Mouse (Mus musculus) v-Abl transformed pro-B cells (cell line): Measurements from ENCODE around the gene Dner.

ENCODE experiments used
- in situ Hi-C, 2 experiments: fragments of 400-800 bp; cut with MboI; formaldehyde crosslinking; loops; one replicate each; pipeline ENCODE4 v1.15.1; 2025; ENCODE audit not compliant: unreplicated experiment in 2 of 2

The Dner gene

GRCm38 (mm10) chr1:84549367-84550064, 146.5 kb downstream of the Dner start:
- in situ Hi-C loops, result no loop called here

GRCm38 (mm10) chr1:84536069-84536468, 160.0 kb downstream of the Dner start:
- in situ Hi-C loops, result no loop called here

- in situ Hi-C loops, result no loop called here
These were observed 170.5 kb downstream of the Dner start for GRCm38 (mm10) chr1:84525514-84525913.

GRCm38 (mm10) chr1:84524413-84524812, 171.6 kb downstream of the Dner start:
- in situ Hi-C loops, result no loop called here

- in situ Hi-C loops, result no loop called here
These were observed 173.1 kb downstream of the Dner start for GRCm38 (mm10) chr1:84522963-84523280.

- in situ Hi-C loops, result no loop called here
These were observed 173.6 kb downstream of the Dner start for GRCm38 (mm10) chr1:84522256-84522962.

DNA sequence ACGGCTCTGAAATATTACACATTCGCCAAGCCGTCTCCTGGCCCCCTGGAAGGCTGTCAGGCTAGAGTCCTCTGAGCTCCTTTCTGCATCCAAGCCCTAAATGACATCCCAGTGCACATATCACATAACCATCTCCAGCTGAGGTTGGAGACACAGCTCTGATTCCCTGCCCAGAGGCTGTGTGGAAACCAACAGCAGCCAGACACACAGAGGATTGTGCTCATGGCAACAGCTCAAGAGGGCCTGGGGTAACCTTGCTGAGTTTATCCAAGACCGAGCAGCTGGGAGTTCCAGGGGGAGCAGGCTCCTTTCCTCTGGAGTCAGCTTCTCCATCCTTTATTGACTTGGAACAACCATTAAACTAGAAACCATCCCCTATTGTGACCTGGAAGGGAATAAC, 177.7 kb downstream of the Dner start:
- in situ Hi-C loops, result no loop called here

- in situ Hi-C loops, result no loop called here
These were observed 182.8 kb downstream of the Dner start for GRCm38 (mm10) chr1:84513201-84513600.

DNA sequence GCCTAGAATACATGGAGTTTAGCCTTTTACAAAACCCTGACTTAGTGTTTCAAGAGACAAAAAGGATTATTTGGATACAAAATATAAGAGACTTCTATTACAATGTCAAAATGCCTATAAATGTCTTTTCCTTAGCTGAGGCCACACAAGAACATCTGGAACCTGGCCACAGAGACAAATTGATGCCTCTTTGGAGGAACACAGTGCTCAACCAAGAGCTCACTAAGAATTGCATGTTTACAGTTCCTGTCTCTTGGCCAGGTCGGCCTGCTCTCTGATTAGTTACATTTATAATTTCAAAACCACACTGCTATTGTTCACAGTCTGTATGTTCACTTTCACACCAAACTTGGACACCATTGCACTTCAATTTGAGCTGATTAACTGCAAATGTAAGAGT, 187.5 kb downstream of the Dner start:
- in situ Hi-C loops, result no loop called here

DNA sequence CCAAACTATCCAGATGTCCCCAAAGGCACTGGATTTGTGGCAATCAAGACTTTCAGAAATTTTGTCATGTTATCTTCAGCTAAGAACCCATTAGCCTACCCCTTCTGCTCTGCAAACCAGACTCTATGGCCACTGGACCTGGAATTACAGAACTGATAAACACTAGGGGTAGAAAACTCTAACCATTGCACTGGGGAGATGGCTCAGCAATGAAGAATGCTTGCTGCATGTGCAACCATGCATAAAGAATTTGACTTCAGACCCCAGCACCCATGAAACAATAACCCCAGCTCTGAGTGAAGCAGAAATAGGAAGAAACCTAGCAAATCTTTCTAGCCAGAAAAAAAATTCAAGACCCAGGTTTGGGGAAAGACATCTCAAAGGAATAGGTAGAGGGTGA, 188.5 kb downstream of the Dner start:
- in situ Hi-C loops, result no loop called here

DNA sequence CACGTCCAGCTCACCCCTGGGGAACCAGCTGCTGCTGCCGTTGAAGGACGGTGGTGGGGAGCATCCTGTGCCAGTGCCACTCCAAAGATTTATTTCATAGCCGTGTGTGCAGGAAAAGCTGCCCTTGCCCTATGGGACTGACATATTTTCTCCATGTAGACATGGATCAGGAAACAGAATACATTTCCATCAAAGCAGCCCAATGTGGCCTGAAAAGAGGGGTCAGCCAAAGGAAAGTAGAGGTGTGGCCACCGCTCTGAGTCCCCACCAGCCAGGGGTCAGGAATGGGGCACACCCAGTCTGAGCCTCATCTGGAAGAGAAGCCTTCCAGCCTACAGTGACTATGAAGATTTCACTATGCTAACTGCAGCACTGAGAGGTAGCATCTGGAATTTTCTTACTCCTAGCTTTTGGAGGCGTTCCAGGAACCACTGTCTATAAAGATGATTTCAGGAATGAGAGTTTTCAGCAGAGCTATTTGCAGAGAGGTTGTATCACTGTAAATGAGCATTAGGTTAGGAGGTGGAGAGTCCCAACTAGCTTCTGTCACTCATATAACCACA, 189.0 kb downstream of the Dner start:
- in situ Hi-C loops, result no loop called here

GRCm38 (mm10) chr1:84500673-84501072, 195.3 kb downstream of the Dner start:
- in situ Hi-C loops, result no loop called here

DNA sequence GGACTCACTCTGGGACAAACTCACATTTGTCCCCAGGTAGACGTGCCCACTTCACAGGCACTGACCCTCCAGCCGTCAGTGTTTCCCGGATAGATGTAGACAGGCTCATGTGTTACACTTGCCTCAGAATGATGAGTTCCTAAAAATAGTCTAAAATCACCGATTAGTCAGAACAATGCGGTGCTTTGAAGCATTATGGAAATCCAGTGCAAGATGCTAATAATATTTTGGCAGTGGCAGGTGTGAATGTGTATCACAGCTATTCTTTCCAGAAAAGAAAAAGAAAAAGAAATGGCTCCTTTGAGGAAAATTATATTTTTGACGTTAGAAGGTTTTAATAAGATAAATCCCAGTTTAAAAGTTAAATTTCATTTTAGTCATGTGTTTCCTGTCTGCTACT, 204.3 kb downstream of the Dner start:
- in situ Hi-C loops, result no loop called here

- in situ Hi-C loops, result no loop called here
These were observed 207.5 kb downstream of the Dner start for GRCm38 (mm10) chr1:84488546-84488945.

- in situ Hi-C loops, result no loop called here
These were observed 211.0 kb downstream of the Dner start for GRCm38 (mm10) chr1:84485066-84485465.

- in situ Hi-C loops, result no loop called here
These were observed 211.4 kb downstream of the Dner start for GRCm38 (mm10) chr1:84484577-84484976.

DNA sequence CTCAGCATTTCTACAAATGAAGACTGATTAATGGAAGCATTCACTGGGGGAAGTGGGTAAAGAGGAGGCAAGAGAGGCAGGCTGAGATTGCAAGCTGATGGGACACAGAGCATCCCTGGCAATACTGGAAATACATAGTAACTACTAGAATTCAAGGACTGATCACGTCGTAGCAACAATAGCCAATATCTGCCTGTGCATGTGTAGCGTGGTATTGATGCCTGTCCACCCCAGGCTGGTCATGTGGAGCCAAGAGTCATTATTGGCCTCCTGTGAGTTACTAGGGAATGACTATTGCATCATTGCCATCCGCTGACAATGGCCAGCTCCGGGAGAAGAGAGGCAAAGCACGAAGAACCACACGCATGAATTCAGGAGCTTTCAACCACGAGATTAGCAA, 216.0 kb downstream of the Dner start:
- in situ Hi-C loops, result no loop called here

DNA sequence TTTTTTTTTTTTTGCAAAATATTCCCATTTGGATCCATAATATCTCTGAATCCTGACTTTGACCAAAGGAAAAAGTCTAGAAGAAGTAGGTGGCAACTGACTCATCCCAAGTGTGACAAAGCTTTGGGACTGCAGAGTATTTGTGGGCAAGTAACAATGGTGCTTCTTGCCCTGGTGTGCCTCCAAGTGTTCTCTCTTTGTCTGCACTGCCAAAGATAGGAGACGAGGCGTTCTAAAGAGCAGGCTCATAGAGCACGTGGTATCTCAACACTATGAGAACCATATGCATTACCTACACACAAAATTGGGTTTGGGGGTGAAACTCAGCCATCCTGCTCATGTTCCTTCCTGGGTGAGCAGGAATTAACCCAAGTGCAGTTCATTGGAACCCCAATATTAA, 221.7 kb downstream of the Dner start:
- in situ Hi-C loops, result loop anchor here in 1 of 2 experiments (25.0 kb wide), 1 partner anchor 1687 kb away; no protein-coding TSS in a partner anchor

GRCm38 (mm10) chr1:84472260-84472659, 223.8 kb downstream of the Dner start:
- in situ Hi-C loops, result loop anchor here in 1 of 2 experiments (25.0 kb wide), 1 partner anchor 1685 kb away; no protein-coding TSS in a partner anchor

DNA sequence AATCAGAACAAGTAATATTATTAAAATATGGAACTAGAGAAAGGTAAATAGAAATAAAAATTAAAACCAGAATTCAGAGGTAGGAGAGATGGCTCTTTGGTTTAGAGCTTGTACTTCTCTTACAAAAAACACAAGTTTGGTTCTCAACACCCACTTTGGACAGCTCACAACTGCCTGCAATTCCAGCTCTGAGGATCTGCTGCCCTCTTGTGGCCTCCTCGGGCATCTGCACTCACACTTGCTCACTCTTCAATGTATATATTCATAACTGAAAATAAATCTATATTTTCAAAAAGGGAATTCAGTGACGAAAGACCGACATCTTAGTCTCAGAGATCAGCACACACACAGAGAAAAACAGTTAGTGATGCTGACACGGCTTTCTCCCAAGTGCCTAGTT, 225.7 kb downstream of the Dner start:
- in situ Hi-C loops, result loop anchor here in 1 of 2 experiments (25.0 kb wide), 1 partner anchor 1683 kb away; no protein-coding TSS in a partner anchor

DNA sequence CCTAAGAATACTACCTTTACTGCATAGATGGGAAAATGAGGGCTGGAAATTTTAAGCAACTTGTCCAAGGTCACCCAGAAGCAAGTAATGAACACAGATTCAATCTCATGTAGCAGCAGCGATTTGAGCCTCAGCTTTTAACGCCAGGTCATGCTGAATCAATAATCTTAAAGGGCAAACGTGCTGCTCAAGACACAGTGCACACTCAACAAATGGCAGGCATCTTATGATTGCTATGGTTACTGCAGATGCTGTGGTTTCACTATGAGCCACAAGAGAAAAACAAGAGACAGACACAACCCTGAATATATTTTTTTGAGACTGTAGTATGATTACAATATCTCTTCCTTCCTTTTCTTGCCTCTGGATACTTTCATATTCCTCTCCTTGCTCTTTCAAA, 228.4 kb downstream of the Dner start:
- in situ Hi-C loops, result loop anchor here in 1 of 2 experiments (25.0 kb wide), 1 partner anchor 1680 kb away; no protein-coding TSS in a partner anchor

DNA sequence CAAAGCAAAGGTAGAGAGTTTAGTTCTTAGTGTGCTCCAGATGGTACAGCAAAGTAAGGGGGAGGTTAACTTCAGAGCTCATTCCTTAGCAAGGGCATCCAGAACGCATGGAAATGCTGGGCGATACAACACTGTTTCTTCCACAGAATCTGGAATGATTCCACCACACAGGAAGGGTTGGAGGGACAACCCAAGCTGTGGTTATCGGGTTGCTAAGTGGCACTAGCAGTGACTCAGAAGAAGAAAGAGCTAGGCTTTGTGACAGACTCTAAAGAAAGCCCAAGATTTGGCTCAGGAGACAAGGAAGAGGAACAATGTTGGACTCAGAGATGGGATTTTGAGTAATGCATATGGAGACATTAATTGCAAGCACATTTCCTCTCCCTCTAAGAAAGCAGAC, 231.3 kb downstream of the Dner start:
- in situ Hi-C loops, result loop anchor here in 1 of 2 experiments (25.0 kb wide), 1 partner anchor 1677 kb away; no protein-coding TSS in a partner anchor
